Mouse (Mus musculus) MN1 (cell line): ENCODE measurements around the gene Tor1b.
"Not testable (repeated sequence)": the region's sequence is repeated elsewhere in the genome, so short reads cannot be mapped to it uniquely, and the experiment has no call there.

Experiments used
- DNase-seq: peaks from one replicate; pipeline ENCODE4 v3.0.0-alpha.2; 2016; ENCODE audit warnings: low spot score

Tor1b gene

GRCm38 (mm10) chr2:30952824-30953490 lies at the start of gene Tor1b:
TSS of gene Tor1b (plus strand) at chr2:30952959.
- peak; percentile 83 for DNase-seq

- DNase-seq, result no peak
Measured at GRCm38 (mm10) chr2:30904231-30904630, 48.5 kb upstream of the Tor1b start.

GRCm38 (mm10) chr2:30904991-30905390 lies 47.8 kb upstream of the Tor1b start:
- no peak for DNase-seq

GRCm38 (mm10) chr2:30905906-30906305 lies 46.9 kb upstream of the Tor1b start:
- no peak for DNase-seq

GRCm38 (mm10) chr2:30906641-30907040 lies 46.1 kb upstream of the Tor1b start:
- DNase-seq, result no peak

GRCm38 (mm10) chr2:30912291-30912773 lies 40.4 kb upstream of the Tor1b start:
- DNase-seq, result peak; percentile 55

GRCm38 (mm10) chr2:30913022-30913421 lies 39.7 kb upstream of the Tor1b start:
- DNase-seq, result no peak

- DNase-seq, result no peak
Measured at GRCm38 (mm10) chr2:30914836-30915235, 37.9 kb upstream of the Tor1b start.

- no peak for DNase-seq
Measured at GRCm38 (mm10) chr2:30915376-30915775, 37.4 kb upstream of the Tor1b start.

- not testable (repeated sequence) for DNase-seq
Measured at GRCm38 (mm10) chr2:30915933-30916332, 36.8 kb upstream of the Tor1b start.

GRCm38 (mm10) chr2:30917649-30918048 lies 35.1 kb upstream of the Tor1b start:
- no peak for DNase-seq

GRCm38 (mm10) chr2:30918126-30918525 lies 34.6 kb upstream of the Tor1b start:
- DNase-seq, result no peak

GRCm38 (mm10) chr2:30918780-30919329 lies 33.9 kb upstream of the Tor1b start:
- no peak for DNase-seq

GRCm38 (mm10) chr2:30920216-30920615 lies 32.5 kb upstream of the Tor1b start:
- DNase-seq, result peak; percentile 59

GRCm38 (mm10) chr2:30923099-30923498 lies 29.7 kb upstream of the Tor1b start:
- DNase-seq, result no peak

- DNase-seq, result no peak
Measured at GRCm38 (mm10) chr2:30925181-30925580, 27.6 kb upstream of the Tor1b start.

GRCm38 (mm10) chr2:30926381-30926780 lies 26.4 kb upstream of the Tor1b start:
- DNase-seq, result no peak

- no peak for DNase-seq
Measured at GRCm38 (mm10) chr2:30927151-30927781, 25.5 kb upstream of the Tor1b start.

- DNase-seq, result peak; percentile 81
Measured at GRCm38 (mm10) chr2:30927844-30928628, 24.7 kb upstream of the Tor1b start.

- DNase-seq, result peak; percentile 75
Measured at GRCm38 (mm10) chr2:30928893-30929482, 23.8 kb upstream of the Tor1b start.

- peak; percentile 84 for DNase-seq
Measured at GRCm38 (mm10) chr2:30929483-30930045, 23.2 kb upstream of the Tor1b start, which contains the start of gene Ptges. TSS of gene Ptges (minus strand) at chr2:30929863.

GRCm38 (mm10) chr2:30930846-30931245 lies 21.9 kb upstream of the Tor1b start:
- DNase-seq, result not testable (repeated sequence)
